Mouse (Mus musculus) testis, adult 2 months (tissue): ENCODE measurements at regions not wholly inside any gene's neighbourhood (a gene's known extent, or its start where the extent isn't known, plus 50 kb on each side); places are given as distances from the start of the nearest gene placed in this dataset.

Experiments
- CTCF ChIP-seq: fragments of 200-500 bp; IDR thresholded peaks from 2 replicates; pipeline ENCODE4 v1.5.1; 2012; ENCODE audit warnings: low read depth, mild to moderate bottlenecking, inconsistent platforms, low read length, moderate library complexity; ENCODE audit not compliant: control insufficient read depth, insufficient read depth, insufficient replicate concordance
- POLR2A ChIP-seq: fragments of 200-500 bp; IDR thresholded peaks from 2 replicates; pipeline ENCODE4 v1.6.1; 2012; ENCODE audit warnings: low read depth, mild to moderate bottlenecking, inconsistent platforms, low read length, moderate library complexity; ENCODE audit not compliant: control insufficient read depth

GRCm38 (mm10) chr13:28690511-28691160 lies 262.9 kb downstream of the Sox4 start:
- TF ChIP-seq CTCF: no peak
- TF ChIP-seq POLR2A: no peak
